Mouse (Mus musculus): Measurements from ENCODE around the gene Hba-a2. TPM values are rescaled to one million over a fixed set of nuclear protein-coding genes. Genes with fewer than 3 reads are reported as not detected.

Gene Hba-a2
- polyA plus RNA-seq, 1 experiment from 2014 or later, result 7,810 TPM

- Histone ChIP-seq H3K27ac (no peak overlapping the region), H3K4me2 (peak overlapping the region; percentile 52), H3K9ac (no peak overlapping the region), H3K4me1 (no peaks in the 10 kb centered on the region), H3K36me3 (no peaks in the 10 kb centered on the region), H3K9me3 (no peaks in the 10 kb centered on the region), H3K4me3 (peak overlapping the region; percentile 23), H3K27me3 (peaks cover 20% of the 10 kb centered on the region)
- 0 out of 2 replicates have a peak, but pooled peaks have one; percentile 30 for ATAC-seq (ENCODE audit: insufficient number of reproducible peaks, insufficient read depth, low FRiP score, low TSS enrichment, low read depth)
- WGBS, result 50% methylated on average over 15 of the region's 17 CpGs
These were observed 4.3 kb downstream of the Hba-a2 start for GRCm38 (mm10) chr11:32300279-32301267.

- Histone ChIP-seq H3K27me3 (peaks cover 20% of the 10 kb centered on the region), H3K4me2 (no peak overlapping the region), H3K4me1 (no peaks in the 10 kb centered on the region), H3K4me3 (no peak overlapping the region), H3K9me3 (no peaks in the 10 kb centered on the region), H3K9ac (no peak overlapping the region), H3K36me3 (no peaks in the 10 kb centered on the region), H3K27ac (no peak overlapping the region)
- WGBS, result 73% methylated on average over 1 of the region's 1 CpGs
- no peak for ATAC-seq (ENCODE audit: insufficient number of reproducible peaks, insufficient read depth, low FRiP score, low TSS enrichment, low read depth)
These were observed 5.2 kb downstream of the Hba-a2 start for GRCm38 (mm10) chr11:32301506-32301905.

- Histone ChIP-seq H3K4me3 (no peak overlapping the region), H3K27me3 (peaks cover 20% of the 10 kb centered on the region), H3K9ac (no peak overlapping the region), H3K36me3 (no peaks in the 10 kb centered on the region), H3K4me2 (no peak overlapping the region), H3K27ac (no peak overlapping the region), H3K4me1 (no peaks in the 10 kb centered on the region), H3K9me3 (no peaks in the 10 kb centered on the region)
- WGBS, result 42% methylated on average over 2 of the region's 2 CpGs
- no peak for ATAC-seq (ENCODE audit: insufficient number of reproducible peaks, insufficient read depth, low FRiP score, low TSS enrichment, low read depth)
These were observed 6.6 kb downstream of the Hba-a2 start for GRCm38 (mm10) chr11:32302824-32303419.

- H3K4me1 ChIP-seq, result no peaks in the 10 kb centered on the region
- no peaks in the 10 kb centered on the region for H3K9me3 ChIP-seq
- H3K4me2 ChIP-seq, result no peak overlapping the region
- no peak overlapping the region for H3K27ac ChIP-seq
- no peaks in the 10 kb centered on the region for H3K36me3 ChIP-seq
- WGBS, result 86% methylated on average over 1 of the region's 1 CpGs
- H3K4me3 ChIP-seq, result no peak overlapping the region
- peaks cover 20% of the 10 kb centered on the region for H3K27me3 ChIP-seq
- H3K9ac ChIP-seq, result no peak overlapping the region
- no peak for ATAC-seq (ENCODE audit: insufficient number of reproducible peaks, insufficient read depth, low FRiP score, low TSS enrichment, low read depth)
These were observed 7.2 kb downstream of the Hba-a2 start for GRCm38 (mm10) chr11:32303455-32303854.

- Histone ChIP-seq H3K9me3 (no peaks in the 10 kb centered on the region), H3K4me2 (no peak overlapping the region), H3K27ac (no peak overlapping the region), H3K27me3 (peaks cover 3% of the 10 kb centered on the region; the same call in 1 of the 2 replicates), H3K9ac (no peak overlapping the region), H3K4me3 (no peak overlapping the region), H3K36me3 (no peaks in the 10 kb centered on the region), H3K4me1 (no peaks in the 10 kb centered on the region)
- 79% methylated on average over 1 of the region's 1 CpGs for WGBS
- ATAC-seq (ENCODE audit: insufficient number of reproducible peaks, insufficient read depth, low FRiP score, low TSS enrichment, low read depth), result no peak
These were observed 10.7 kb downstream of the Hba-a2 start for GRCm38 (mm10) chr11:32307006-32307405.

- WGBS, result 59% methylated on average over 4 of the region's 4 CpGs
- no peaks in the 10 kb centered on the region for H3K4me1 ChIP-seq
- H3K9me3 ChIP-seq, result no peaks in the 10 kb centered on the region
These were observed 13.2 kb downstream of the Hba-a2 start for GRCm38 (mm10) chr11:32309446-32309845.

GRCm38 (mm10) chr11:32309928-32310327 lies 13.6 kb downstream of the Hba-a2 start:
- H3K9ac ChIP-seq, result no peak overlapping the region
- H3K27me3 ChIP-seq, result no peaks in the 10 kb centered on the region
- H3K9me3 ChIP-seq, result no peaks in the 10 kb centered on the region
- WGBS, result 63% methylated on average over 3 of the region's 3 CpGs
- H3K27ac ChIP-seq, result no peak overlapping the region
- H3K4me2 ChIP-seq, result no peak overlapping the region
- ATAC-seq (ENCODE audit: insufficient number of reproducible peaks, insufficient read depth, low FRiP score, low TSS enrichment, low read depth), result no peak
- H3K4me3 ChIP-seq, result no peak overlapping the region
- H3K4me1 ChIP-seq, result no peaks in the 10 kb centered on the region
- H3K36me3 ChIP-seq, result no peaks in the 10 kb centered on the region

More at GRCm38 (mm10) chr11:32309446-32309845, 13.2 kb downstream of the Hba-a2 start:
- ATAC-seq (ENCODE audit: insufficient number of reproducible peaks, insufficient read depth, low FRiP score, low TSS enrichment, low read depth), result no peak
- no peak overlapping the region for H3K9ac ChIP-seq
- H3K4me3 ChIP-seq, result no peak overlapping the region
- H3K27me3 ChIP-seq, result no peaks in the 10 kb centered on the region
- no peak overlapping the region for H3K27ac ChIP-seq
- H3K4me2 ChIP-seq, result no peak overlapping the region
- H3K36me3 ChIP-seq, result no peaks in the 10 kb centered on the region

- Histone ChIP-seq H3K4me2 (no peak overlapping the region), H3K4me3 (no peak overlapping the region), H3K36me3 (no peaks in the 10 kb centered on the region), H3K27me3 (no peaks in the 10 kb centered on the region), H3K4me1 (no peaks in the 10 kb centered on the region), H3K9me3 (no peaks in the 10 kb centered on the region), H3K27ac (no peak overlapping the region), H3K9ac (no peak overlapping the region)
- no peak for ATAC-seq (ENCODE audit: insufficient number of reproducible peaks, insufficient read depth, low FRiP score, low TSS enrichment, low read depth)
- 81% methylated on average over 3 of the region's 3 CpGs for WGBS
These were observed 19.7 kb downstream of the Hba-a2 start for GRCm38 (mm10) chr11:32316009-32316408.

GRCm38 (mm10) chr11:32320507-32321195 lies 24.4 kb downstream of the Hba-a2 start:
- Histone ChIP-seq H3K4me1 (peaks cover 5% of the 10 kb centered on the region; the same call in 1 of the 2 replicates), H3K4me3 (no peak overlapping the region), H3K36me3 (no peaks in the 10 kb centered on the region), H3K4me2 (no peak overlapping the region), H3K27me3 (no peaks in the 10 kb centered on the region), H3K9ac (no peak overlapping the region), H3K27ac (no peak overlapping the region), H3K9me3 (no peaks in the 10 kb centered on the region)
- ATAC-seq (ENCODE audit: insufficient number of reproducible peaks, insufficient read depth, low FRiP score, low TSS enrichment, low read depth), result no peak
- 64% methylated on average over 11 of the region's 11 CpGs for WGBS

- 40% methylated on average over 8 of the region's 8 CpGs for WGBS
These were observed 24.9 kb downstream of the Hba-a2 start for GRCm38 (mm10) chr11:32321196-32321565.

GRCm38 (mm10) chr11:32324609-32325008 lies 28.3 kb downstream of the Hba-a2 start:
- WGBS, result 12% methylated on average over 15 of the region's 15 CpGs
- Histone ChIP-seq H3K9ac (peak overlapping the region; percentile 60), H3K4me1 (peaks cover 5% of the 10 kb centered on the region; the same call in 1 of the 2 replicates), H3K4me3 (peak overlapping the region; percentile 27), H3K27me3 (0 out of 2 replicates have a peak, but pooled peaks cover 4% of the 10 kb centered on the region), H3K27ac (no peak overlapping the region), H3K9me3 (no peaks in the 10 kb centered on the region), H3K4me2 (peak overlapping the region; percentile 55), H3K36me3 (no peaks in the 10 kb centered on the region)
- peak; percentile 76 for ATAC-seq (ENCODE audit: insufficient number of reproducible peaks, insufficient read depth, low FRiP score, low TSS enrichment, low read depth)

More at GRCm38 (mm10) chr11:32321196-32321565, 24.9 kb downstream of the Hba-a2 start:
- no peaks in the 10 kb centered on the region for H3K27me3 ChIP-seq
- H3K9ac ChIP-seq, result no peak overlapping the region
- ATAC-seq (ENCODE audit: insufficient number of reproducible peaks, insufficient read depth, low FRiP score, low TSS enrichment, low read depth), result no peak
- no peaks in the 10 kb centered on the region for H3K9me3 ChIP-seq
- H3K36me3 ChIP-seq, result no peaks in the 10 kb centered on the region
- no peak overlapping the region for H3K4me2 ChIP-seq
- H3K4me3 ChIP-seq, result no peak overlapping the region
- peaks cover 5% of the 10 kb centered on the region; the same call in 1 of the 2 replicates for H3K4me1 ChIP-seq
- H3K27ac ChIP-seq, result no peak overlapping the region
